Mouse (Mus musculus) G1E (cell line): ENCODE measurements around the gene Fbln1.

ENCODE experiments used
- CTCF ChIP-seq: IDR thresholded peaks from 2 replicates; pipeline ENCODE4 v1.5.1; 2012; ENCODE audit warnings: low read depth, low read length, inconsistent platforms, mixed read lengths
- GATA1 ChIP-seq: IDR thresholded peaks from 2 replicates; pipeline ENCODE4 v1.6.1; 2012; ENCODE audit warnings: borderline replicate concordance, low read length, inconsistent platforms, mixed read lengths
- GATA2 ChIP-seq: IDR thresholded peaks from 2 replicates; pipeline ENCODE4 v1.6.1; 2012; ENCODE audit warnings: low read depth, low read length, inconsistent platforms, borderline replicate concordance
- TAL1 ChIP-seq: conservative IDR thresholded peaks from 2 replicates; pipeline ENCODE4 v1.6.1; 2012; ENCODE audit warnings: low read depth, low read length, inconsistent platforms, mixed read lengths

DNA sequence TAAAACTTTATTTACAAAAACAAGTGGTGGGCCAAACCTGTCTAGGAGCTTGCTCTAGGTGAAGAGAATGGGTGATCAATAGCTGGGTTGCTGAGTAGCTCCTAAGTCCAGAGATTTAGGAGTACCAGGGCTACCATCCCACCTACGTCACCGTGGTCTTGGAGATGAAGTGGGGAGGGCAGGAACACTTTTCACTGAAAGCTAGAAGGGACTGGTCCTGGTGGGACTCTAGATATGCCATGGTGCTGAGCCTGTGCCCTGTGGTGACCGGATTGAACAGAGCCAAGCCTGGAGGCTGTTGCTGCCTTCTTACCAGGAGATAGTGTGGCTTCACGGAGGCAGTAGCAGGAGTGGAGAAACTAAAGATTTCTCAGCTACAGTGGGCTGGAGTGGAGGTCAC lies 34.3 kb downstream of the Fbln1 start:
- TF ChIP-seq CTCF = no peak
- no peak for TF ChIP-seq TAL1
- TF ChIP-seq GATA2 = no peak
- no peak for TF ChIP-seq GATA1
